Mouse (Mus musculus) c-Kit-negative CD71-positive TER-119-positive erythroid progenitor cells, embryonic 14.5 days (primary cell): ENCODE results near the gene Cuedc1.

Experiments used
- DNase-seq: peaks from one replicate; pipeline ENCODE4 v3.0.0-alpha.2; 2013; ENCODE audit warnings: low read depth, low spot score

Gene Cuedc1

DNA sequence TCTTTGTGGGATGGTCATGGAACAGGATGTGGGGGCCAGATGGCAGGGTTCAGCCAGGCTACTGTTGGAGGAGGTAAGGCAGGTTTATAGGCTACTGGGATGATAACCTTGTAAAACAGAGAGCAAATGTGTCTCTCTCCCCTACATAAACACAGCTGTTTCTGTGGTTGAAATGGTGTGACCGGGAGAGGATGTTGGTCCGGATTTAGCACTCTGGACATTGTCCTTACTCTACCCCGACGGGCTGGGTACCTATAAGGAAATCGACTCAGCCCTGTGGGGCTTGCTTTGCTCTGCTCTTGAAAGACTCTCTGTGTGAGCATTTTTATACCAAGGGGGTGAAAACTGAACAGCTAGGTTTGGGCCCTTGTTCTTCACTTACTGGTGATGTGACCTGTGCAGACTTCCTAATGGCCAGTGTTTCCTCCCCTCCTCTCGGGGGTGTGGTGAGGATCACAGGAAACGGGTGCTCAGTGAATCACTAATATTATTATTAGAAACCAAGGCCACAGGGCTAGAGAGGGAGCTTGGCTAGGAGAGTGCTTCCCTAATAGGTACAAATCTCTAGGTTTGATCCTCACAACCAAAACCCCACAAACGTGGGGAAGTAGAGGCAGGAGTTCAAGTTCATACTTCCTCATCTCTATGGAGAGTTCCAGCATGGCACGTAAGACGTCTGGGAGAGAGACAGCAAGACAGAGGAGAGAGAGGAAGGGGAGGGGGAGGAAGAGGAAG lies 19.7 kb downstream of the Cuedc1 start:
- no peak for DNase-seq

DNA sequence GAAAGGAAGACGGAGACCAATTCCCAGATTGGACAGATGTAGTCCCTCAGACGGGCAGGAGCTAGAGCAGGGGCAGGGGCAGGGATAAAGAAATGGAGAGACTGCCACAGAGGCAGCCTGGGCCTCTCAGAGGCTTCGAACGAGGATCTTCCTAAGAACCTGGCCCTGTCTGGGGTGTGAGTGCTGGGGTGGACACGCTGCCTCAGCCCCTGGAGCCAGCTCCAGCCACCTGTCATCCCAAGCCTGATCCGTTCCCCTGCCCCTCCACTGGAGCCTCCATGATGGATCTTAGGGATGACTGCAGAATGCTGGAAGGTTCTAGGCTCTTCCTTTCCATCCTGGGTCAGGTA lies 20.2 kb downstream of the Cuedc1 start:
- no peak for DNase-seq

DNA sequence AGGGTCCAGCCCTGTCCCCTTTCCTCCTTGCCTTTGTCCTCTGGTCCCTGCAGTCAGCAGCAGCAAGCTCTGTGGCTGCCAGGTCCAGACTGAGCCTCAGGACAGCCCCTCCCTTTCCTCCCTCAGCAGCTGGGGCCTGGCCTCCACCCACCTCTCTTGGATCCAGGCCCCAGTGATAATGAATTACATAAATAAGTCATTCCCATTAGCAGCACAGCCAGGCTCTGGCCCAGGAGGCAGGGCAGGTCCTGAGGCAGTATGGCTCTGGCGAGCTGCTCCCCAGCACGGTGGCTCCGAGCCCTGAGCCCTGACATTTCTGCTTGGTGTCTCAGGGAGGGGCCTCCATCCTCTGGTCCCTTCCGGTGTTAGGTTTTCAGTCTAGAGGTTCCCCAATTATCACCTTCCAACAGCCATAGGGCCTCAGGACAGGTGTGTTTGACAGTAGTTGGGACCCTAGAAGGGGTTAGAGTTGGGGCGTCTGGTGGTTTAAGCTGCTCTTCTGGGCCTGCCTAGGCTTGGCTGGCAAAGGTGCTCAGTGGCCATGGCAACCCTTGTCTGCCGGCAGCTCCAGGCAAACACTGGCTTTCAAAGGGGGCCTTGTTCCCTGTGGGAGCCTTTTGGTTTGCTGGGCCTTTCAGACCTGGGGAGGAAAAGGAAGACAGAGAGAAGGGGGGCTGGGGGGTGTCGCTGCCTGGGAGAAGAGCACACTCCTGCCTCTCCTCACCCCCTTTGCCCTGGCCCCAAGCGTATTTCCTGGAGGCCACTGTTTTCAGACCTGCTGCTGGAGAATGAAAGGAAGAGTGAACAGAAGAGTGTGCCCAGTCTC lies 21.2 kb downstream of the Cuedc1 start:
- DNase-seq: no peak

DNA sequence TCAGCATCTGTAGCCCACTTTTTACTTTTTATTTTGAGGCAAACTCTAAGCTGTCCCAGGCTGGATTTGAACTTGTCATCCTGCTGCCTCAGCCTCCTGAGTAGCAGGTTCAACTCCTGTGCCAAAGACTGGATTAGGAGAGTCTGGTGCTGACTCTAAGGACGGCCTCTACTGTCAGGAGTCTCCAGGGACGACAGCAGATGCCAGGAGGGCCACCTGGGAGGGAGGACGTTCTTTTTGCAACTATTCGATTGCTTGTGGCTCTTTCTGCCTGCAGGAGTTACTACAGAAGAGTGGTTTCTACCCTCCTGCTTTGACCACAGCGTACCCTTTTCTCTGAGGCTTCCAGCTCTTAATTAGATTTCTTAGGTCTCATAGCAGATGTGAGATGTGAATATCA lies 24.7 kb downstream of the Cuedc1 start:
- no peak for DNase-seq

DNA sequence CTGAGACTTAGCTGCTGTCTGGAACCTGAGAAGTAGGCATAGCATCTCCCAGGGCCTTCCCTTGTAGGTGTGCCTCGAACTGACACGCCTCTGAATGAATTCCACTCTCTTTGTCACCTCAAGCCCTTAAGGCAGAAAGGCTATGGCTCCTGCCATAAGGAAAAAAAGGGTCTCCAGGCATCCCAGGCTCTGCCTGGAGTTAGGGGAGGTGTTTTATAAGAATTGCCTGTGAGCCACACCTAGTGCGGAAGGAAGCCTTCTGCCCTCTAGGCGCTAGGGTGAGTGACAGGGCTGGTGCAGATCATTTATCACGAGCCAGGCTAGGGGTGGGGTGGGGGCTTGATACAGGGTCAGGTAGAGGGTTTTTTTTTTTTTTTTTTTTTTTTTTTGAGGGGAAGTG lies 25.2 kb downstream of the Cuedc1 start:
- no peak for DNase-seq

DNA sequence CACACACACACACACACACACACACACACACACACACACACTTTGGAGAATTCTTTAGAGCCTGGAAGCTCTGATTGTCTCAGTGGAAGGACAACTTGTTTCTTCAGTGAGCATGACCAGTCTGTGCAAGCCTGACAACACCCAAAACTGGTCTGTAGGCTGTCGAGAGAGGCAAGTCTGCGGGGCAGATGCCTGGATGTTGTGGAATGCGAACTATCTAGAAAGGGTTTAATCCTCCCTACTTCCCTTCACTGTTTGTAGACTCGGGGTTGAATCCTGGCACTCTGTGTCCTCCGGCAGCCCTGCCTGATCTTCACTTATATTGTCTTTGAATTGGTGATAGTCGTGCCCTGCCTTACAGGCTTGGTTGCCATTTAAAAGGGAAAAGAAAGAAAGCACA lies 25.9 kb downstream of the Cuedc1 start:
- DNase-seq: no peak

DNA sequence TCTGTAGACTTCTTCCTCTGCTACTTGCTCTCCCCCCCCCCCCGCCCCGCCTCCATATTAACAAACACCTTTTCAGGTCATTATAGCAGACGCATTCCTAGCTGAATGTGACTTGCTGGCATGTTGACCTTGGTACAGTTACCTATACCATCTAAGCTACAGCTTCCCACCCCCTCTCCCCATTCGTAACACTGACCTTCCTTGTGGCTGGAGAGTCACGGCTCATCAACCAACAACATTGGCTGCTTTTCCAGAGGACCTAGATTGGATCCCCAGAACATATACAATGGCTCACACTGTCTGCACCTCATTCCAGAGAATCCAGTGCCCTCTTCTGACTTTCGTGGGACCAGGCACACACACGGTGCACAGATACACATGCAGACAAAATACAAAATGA lies 27.6 kb downstream of the Cuedc1 start:
- no peak for DNase-seq

DNA sequence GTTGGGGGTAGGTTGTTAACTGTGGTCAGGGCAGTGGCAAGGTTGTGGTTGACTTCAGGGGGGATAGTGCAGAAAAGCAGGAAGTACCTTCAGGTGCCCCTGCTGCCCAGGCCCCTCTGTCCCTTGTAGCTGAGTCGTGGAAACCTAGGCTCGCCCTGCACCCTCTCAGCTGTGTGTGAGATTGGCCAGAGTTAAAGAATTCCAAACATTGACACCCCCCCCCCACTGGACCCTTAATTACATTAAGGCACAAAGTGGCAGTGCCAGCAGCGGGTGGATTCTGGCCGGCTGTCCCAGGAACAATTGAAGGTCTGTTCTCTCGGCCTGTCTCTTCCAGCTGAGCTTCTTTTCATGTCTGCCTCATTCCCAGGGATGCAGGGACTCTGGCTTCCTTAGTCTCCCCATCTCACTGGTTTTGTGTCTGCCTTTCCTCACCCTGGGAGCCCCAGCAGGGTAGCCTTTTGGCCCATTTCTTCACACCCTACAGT lies 28.5 kb downstream of the Cuedc1 start:
- DNase-seq: no peak

DNA sequence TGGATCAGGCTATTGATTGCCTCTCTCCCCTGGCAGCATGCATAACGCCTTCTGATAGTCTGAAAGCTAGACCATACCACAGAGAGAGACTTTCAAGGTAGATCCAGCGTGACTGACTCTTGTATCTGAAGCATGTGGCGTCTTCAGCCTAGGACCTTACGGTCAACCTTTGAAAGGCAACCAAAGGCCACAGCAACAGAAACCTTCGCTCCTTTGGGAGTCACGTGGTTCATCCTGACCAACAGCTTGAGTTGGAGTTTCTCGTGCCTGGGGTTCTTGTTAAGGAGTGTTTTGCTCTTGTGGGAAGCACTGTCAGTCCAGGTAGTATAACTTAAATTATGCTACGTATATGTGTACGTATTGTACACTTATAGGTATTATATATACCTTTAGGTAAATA lies 30.6 kb downstream of the Cuedc1 start:
- DNase-seq: no peak

DNA sequence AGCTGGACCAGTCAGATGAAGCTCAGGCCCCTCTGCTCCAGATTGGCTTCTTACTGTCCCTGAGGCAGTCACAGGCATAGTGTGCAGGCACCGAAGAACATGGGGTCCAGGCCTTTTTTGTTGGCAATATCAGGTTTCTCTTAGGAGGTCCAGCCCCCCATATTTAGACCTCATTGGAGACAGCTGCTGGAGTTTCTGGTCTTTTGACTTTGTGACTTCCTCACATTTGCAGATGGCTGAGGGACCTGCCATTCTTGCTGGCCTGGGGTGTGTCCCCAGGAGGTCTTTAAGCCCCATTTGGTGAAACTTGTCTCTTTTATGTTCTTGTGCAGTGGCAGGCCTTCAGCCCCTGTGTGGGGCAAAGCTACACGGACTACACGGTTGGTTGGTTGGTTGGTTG lies 31.4 kb downstream of the Cuedc1 start:
- DNase-seq: no peak

DNA sequence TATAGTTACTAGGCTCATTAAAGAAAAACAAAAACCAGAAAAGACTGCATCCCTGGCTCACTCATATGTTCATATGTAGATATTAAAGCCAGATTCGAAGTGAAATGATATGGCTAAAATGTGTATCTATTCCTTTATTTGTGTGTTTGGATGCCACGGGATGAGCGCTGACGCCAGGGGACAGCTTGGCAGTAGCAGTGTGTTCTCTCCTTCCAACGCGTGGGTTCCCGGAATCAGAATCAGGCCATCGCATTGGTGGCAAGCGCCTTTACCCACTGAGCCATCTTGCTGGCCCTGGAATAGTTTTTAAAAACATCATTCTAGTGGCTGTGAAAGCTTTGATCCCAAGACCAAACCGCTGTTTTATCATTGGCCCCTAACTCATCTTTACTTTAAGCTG lies 32.1 kb downstream of the Cuedc1 start:
- no peak for DNase-seq

DNA sequence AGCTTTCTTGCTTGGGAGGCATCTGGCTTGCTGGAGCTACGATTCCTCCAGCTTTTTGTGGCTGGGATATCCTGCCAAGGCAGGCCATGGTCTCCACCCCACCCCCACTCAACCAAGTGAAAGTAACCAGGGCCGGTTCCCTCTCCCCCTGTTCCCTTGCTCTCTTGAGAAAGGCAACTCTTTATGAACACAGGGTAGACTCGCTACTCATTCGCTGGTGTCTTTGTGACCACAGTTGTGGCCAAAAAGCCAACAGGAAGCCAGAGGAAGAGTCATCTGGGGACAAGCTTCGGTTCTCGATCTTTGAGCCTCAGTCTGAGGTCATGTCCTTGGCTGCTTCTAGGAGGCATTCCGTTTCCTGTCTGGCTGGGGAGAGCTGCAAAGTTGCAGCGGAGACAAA lies 34.0 kb downstream of the Cuedc1 start:
- DNase-seq: no peak

DNA sequence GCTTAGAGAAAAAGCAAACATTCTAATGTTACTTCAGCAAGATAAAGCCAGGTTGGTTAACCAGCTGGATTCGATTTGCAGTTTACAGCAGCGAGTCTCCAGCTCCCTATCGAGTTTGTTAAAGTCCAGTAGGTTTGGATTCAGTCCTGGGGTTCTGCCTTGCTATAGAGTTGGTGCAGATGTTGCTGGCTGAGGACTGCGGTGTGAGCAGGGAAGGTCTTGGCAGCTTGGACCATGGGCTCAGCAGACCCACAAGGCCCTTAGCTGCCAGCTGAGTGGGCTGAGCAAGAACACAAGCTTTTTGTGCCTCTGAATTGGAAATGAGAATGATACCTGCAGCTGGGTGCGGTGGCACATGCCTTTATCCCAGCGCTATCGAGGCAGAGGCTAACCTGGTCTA lies 37.4 kb downstream of the Cuedc1 start:
- no peak for DNase-seq

DNA sequence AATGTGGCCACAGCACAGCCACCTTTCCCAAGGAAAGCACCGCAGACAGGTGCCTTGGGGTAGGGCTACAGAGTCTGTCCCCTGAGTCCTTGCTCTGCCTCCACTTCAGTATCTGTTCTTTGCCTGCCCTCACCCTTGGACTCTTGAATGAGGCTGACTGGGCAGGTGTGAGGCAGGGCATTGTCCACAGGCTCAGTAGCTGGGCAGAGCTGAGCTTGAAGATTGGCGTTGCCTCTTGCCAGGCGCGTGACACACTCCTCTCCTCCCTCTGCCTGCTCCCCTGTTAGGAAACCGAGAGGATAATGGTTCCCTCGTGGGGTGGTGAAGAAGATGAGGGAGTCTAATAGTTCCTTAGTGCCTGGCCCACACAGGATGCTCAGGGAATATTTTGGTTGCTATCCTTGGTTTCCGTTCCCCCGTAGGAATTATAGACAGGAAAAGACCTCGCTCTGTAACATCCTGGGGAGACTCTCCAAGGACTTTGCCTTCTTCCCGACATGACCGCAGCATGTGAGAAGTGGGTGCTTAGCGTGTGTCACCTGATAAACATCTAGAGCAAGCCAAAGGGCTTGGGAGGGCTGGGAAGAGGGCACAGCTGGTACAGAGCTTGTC lies 40.1 kb downstream of the Cuedc1 start:
- no peak for DNase-seq

DNA sequence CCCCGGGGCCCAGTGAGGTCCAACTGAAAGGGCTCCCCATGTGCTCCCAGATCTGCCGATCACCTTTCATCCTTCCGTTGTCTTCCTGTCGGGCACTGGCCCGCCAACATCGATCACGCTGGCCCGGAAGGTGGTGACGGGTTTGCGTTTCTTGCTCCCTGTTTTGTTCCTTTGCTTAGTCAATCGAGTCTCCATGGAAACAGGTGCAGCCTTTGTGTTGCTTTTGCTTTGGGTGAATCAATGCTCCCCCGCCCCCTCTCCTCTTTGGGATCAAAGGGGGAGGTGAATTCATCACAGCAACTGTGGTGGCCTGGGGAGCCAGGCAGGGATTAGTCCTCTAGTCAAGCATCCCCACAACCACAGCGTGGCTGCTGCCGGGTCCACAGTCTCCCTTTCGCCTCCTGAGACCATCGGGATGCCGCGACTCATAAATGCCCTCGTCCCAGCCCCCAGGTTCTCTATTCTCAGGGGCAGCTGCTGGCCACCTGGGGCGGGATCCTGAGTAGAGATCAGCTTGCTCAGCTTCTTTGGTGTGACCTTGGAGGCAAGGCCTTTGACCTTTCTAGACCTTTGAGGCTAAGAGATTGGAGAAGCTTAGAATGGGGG lies 41.5 kb downstream of the Cuedc1 start:
- DNase-seq: no peak

DNA sequence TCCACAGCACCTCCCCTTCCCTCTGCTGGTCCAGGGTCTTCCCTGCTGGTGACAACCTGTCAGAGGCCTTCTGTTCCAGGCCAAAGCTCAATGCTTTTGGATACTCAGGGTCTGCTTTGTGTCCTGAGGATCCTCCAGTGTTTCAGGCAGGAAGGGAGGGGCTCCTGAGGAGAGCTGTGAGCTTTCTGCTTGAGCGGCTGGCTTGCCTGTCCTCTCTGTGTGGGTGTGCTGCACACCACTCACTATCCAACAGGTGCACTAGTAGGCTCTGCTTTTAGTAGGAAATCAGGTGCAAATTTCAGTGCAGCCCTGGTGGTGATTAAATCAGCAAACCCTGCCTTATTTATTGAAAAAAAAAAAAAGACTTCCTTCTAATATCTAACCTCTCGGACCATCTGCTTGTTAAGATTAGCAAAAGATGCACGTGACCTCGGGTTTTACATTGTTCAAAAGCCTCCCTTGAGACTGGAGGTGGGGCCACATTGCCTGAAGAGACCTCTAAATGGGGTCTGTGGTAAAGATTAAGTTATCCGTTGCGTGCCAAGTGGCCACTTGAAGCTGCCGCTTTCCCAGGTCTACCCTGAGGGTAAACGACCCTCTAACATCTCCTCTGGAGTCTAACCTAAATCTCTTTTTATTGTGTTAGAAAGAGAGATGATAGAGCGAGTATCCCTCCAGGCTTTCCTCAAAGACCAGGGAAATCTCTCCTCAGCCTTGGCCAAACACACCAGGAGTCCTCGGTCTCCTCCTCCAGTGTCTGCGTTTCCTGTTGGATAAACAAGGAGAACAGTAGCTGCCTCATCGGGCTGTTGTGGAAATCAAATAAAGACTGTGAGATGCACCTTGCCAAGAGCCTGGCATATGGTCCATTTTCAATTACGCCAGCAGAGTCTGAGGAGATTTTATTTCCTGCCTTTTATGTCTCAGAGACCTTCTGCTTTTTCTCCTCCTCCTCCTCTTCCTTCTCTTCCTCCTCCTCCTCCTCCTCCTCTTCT lies 42.5 kb downstream of the Cuedc1 start:
- DNase-seq: no peak

DNA sequence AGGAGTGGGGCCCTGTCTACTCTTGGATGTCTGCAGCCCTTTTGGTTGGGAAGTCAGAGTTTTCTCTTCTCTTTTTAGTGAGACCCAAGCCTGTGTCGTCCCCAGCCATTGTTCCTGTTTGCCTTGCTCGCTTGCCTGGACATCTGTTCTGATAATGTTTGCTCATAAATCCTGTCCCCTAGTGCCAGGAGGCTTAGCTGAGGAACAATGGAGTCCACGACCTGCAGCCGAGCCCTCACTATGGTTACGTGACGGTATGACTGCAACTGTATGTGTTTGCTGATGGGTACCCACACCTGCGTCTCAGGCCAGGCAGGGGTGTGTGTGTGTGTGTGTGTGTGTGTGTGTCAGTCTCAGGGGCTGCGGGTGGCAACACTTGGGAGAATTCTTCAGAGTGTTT lies 44.5 kb downstream of the Cuedc1 start:
- no peak for DNase-seq

DNA sequence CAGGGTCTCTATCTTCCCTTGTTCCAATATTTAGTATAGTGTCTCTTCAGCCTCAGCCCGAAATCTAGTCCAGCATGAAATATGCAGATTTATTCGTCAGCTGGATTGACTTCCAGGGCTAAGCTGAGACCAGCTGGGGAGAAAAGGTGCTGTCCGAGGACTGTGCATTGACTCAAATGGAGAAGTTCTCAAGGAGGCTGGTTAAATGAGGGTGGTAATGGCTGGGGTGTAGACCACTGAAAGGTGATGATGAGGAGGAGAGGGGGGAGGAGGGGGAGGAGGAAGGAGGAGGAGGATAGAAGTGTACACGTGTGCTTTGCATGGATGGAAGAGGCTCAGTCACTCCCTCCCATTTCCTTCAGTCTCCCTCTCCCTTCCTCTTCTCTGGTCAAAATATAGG lies 46.2 kb downstream of the Cuedc1 start:
- no peak for DNase-seq

DNA sequence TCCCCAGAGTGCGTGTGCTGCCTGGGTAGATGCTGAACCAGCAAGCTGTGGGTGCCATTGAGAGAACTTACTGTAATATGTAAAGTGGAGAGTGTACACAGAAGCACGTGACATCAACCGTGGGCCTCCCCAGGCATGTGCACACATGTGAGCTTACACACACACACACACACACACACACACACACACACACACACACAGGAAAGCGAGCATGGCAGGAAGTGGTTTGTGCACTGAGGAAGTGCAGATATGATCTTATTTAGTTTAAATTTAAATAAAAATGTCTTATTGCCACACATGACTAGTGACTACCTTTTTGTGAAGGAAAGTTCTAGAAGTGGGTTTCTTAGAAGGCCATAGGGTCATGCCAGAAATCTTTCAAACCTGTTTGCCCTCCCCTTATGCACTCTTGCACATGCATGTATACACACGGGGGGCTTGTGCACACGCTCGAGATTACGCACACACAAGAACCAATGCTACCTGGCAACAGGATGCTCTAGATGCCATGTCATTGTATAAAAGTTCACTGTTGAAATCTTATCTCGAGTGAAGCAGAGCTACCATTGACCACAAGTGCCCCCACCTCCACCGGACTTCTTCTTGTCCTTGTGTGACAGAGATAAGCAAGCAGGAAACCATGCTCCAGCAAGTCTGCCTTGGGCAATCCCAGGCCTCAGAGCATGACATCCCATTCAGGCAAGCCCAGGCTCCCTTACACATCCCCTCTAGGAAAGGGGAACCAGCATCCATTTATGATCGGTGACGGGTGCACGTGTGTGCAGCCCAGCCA lies 47.6 kb downstream of the Cuedc1 start:
- DNase-seq: no peak
